Mouse (Mus musculus) T-helper 2 cell (primary cell): Measurements from ENCODE around the gene Hs2st1.

Experiments used
- in situ Hi-C: fragments of 300-600 bp; cut with MboI, MseI; formaldehyde crosslinking; loops from one replicate; pipeline ENCODE4 v1.15.1; 2025; ENCODE audit warnings: high pct_unique_total_duplicates

The Hs2st1 gene

DNA sequence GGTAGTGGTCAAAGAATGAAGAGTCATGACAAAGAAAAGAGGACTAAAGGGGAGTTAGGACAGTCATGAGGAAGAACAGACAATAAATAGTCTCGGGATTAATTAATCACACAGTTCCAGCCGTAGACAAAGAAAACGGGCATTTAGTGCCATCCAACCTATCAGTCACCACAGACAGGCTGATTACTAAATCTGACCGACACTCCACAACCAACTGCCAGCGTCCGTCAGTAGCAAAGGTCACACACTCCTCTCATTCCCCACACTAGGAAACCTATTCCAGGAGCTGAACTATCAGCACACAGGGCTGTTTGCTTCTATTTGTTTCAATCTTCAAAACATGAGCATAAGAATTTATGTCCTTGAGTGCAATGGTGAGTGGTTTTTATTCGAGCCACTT, 16.0 kb downstream of the Hs2st1 start:
- in situ Hi-C loops = no loop called here

DNA sequence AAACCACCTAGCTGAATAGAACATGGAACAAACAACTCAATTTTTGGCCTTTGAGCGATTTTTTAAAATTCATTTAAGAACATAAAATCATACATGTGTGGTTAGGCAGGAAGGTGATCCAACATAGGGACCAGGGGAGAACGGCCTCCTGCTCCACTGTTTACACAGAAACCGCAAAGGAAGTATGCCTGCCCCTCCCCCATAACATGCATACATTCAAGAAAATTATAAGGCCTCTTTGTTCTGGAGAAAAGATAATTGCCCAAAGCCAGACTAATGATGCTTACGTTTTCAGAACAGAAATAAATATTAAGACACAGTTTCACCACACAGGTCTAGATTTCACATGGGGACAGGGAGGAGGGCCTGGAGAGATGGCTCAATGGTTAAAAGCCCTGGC, 18.6 kb downstream of the Hs2st1 start:
- in situ Hi-C loops = no loop called here

DNA sequence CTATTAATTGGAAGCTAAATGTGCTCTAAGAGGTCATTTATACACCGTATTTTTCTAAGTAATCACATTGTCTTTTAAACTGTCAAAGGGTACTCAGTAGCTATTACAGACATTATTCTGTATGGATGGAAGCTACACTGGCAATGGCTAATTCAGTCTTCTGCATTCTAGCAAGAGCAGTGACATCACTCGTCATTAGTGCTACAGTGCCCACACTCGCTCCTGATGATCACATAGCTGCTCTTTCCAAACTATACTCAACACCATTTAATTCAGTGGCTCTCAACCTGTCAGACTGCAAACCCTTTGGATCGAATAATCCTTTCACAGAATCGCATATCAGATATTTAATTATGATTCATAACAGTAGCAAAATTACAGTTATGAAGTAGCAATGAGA, 19.3 kb downstream of the Hs2st1 start:
- in situ Hi-C loops = no loop called here

DNA sequence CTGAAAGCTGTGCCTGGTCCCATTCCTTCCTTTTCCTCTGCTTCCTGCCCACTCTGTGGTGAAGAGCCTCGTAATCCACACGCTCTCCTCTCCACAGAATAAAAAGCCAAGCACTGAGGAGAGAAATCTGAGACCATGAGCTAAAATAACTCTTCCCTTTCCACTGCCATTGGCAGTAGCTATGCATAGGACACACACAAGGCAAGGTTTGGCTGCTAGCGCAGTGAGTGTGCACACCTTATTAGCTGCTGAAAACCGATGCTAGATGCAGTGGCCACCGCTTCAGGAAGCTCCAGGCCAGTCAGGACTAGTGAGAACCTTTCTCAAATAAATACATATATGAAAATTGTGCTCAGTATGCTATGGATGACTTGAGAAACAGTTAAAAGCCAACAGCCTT, 19.9 kb downstream of the Hs2st1 start:
- in situ Hi-C loops = no loop called here

DNA sequence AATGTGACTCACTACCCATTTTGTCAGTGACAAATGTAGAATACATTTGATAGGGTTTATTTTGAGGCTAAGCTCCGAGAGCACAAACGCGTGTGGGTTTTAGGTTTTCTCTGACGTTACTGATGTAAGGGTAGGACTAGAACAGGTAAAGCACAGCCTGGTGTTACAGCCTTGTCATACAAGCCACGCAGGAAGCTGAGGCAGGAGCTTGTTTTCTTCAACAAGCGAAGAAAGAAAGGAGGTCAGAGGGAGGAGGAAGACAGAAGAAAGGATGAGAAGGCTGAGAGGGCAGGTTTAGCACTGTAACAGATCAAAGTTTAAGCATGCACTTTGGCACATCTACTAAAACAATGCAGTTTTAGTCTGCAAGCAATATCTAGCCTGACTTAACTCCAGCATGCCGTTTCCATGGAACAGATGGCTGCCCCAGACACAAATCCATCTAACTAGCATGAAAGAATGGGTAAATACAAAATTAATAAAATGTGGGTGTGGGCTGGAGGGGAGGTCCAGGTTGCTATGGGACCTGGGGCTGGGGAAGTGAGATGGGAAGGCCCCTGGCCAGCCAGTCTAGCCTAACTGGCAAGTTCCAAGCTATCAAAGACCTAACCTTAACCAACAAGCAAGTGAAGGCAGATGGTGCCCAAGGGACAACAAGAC, 21.7 kb downstream of the Hs2st1 start:
- in situ Hi-C loops = no loop called here

DNA sequence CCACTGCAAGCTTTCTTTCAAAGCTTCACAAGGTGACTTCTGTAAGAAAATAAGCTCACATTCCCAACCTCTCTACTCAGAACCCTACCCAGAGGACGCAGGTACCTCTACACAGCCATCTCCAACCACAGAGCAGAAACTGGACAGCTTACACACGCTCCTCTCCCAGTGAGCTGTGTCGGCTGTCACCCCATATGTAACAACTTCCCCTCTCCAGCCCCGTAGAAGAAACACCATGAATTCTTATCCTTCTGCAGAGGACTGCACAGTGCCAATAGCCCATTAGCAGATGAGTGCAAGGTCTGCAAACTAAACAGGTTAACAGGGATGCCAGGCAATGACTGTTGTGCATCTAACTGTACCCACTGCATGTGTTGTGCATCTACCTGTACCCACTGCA, 23.5 kb downstream of the Hs2st1 start:
- in situ Hi-C loops = no loop called here

DNA sequence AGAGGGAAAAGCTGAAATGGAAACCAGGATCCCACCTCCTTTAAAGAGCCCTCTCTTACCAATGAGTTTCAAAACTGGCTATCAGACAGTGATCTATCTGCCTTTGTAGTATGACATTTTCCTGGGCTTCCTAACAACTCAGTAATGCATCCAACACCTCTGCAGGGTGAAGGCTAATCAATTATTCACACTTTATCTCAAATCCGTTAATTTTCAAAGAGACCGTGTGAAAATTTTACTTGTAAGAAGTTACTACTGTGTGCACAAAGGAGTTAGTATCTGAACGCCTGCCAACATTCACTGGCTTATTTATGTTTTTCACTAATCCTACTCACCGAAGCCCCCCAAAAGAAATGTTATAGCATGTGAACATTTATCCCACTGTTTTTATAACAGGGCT, 24.1 kb downstream of the Hs2st1 start:
- in situ Hi-C loops = no loop called here

DNA sequence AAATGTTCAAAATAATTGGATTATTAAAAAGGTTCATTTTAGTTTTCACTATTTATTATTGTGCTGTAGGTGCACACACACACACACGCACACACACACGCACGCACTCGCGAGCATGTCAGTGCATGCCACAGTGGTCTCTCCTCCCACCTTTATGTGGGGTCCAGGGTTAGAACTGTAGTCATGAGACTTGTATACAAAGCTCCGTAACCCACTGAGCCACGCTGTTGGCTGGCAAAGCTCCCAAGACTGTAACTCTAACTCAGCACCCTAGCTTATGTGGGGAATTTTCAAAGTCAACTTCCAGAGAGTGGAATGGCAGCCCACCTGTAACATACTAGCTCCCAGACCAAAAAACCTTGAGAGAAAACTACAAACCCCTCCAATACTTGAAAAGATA, 24.8 kb downstream of the Hs2st1 start:
- in situ Hi-C loops = no loop called here

DNA sequence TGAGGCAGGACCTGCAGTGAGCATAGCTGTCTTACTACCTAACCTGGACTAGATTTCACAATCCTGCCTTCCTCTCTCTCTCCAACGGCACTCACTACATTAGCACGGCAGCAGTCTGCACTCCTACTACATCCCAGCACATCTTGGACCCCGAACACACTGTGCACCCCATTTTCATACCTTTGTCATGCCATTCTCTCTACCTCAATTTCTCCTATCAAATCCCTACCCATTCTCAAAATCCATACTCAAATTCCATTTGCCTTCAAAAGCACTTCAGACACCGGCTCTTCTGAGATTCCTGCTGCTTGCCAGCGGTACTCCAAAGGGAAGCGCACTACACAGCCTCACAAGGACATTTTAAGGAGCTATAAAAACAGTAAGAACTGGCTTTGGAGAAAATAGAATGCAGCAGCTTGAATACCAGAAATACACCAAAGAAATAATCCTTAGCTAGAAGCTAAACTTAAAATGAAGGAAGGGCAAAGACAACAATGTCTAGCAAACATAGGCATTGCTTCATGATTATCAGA, 28.0 kb downstream of the Hs2st1 start:
- in situ Hi-C loops = no loop called here

DNA sequence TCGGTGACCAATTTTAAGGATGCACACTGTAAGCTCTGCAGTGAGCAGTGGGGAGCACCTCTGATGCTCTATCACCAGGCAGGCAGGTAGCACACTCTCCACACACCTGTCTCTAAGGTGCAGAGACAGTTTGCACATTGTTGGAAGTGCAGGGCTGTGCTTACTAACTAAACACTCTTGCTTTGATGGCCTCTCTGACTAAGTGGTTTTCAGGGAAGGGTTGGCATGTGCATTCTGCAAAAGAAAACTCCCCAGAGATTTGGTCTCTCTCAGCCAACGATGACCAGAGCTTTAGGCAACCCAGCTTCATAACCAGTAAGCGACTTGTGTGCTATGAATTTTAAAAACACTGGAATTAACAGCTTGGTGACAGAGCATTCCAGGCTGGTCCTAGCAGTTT, 29.2 kb downstream of the Hs2st1 start:
- in situ Hi-C loops = no loop called here

DNA sequence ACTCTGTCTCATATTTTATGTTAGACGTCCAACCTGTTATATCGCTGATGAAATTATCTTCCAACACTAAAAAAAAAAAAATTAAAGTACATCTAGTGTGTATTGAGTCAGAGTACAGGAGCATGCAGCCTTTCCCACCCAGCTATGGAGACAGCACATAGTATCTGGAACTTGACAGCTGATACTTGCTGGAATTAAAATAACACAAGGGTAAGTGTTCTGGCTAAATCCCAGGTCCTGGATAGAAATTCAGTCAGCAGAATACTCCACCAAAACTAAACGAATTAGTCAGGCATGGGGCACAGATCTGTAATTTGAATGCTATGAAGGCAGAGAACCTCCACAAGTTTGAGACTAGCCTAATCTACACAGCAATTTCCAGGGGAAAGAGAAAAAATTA, 30.9 kb downstream of the Hs2st1 start:
- in situ Hi-C loops = no loop called here

DNA sequence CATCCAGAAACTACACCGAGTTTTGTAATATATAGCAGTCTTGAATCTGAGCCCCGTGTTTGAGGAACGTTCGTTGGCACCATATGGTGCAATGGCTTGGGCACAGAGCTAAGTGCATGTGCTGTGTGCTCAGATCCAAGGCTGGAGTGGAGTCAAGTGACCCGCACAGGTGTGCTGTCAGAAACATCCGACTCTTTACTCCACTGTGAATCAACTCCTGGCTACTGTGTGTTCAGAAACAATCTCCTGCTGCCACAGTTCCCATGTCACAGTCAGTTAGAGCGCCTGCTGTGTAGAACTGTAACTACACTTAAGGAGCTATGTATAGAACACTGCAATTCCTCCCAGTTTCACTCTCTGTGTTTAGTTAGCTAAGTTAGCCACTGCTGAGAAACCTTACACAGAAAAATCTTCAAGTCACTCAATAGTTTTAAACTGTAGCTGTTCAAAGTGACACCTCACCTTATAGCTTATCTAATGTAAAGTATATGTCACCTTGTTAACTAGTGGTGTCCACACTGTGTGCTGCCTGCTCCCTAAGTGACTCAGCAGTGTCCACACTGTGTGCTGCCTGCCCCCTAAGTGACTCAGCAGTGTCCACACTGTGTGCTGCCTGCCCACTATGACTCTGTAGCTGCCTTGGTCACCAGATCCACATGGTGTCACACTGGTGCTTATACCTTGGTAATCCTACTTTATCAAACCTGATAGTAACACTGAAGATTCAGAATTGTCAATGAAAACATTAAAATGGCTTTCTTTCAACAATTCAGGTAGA, 32.7 kb downstream of the Hs2st1 start:
- in situ Hi-C loops = no loop called here

DNA sequence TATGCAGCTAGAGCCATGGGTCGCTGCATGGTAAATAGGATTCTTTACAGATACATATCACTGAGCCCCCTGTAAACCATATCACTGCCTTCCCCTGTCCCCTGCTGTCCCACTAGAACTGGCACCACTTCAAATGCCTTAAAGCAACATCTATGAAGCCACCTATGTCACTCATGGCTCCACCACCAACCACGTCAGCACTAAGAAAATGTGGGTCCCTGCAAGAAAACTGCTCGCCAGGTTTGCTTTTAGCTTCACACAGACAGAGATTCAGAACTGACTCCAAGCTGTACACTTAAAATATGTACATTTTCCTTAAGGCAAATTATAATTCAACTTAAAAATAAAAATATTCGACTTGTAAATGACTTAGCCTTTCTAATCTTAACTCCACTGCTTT, 34.9 kb downstream of the Hs2st1 start:
- in situ Hi-C loops = no loop called here

DNA sequence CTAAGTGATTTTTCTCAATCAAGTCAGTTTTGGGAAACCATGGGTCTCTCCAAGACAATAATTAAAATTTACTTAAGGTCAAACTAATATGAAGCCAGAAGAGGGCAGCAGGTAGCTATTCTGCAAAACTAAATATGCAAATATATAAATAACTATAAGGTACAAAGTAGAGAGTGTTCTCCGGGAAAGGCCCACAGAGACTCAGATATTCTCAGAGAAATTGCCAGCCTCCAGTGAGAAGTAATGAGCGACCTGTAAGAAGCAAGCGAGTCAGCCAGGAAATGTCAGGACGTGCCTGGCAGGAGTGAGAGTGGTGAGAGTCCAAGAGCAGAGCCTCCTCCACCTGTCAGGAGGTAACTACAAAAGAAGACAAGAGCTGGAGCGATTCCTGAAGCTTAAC, 39.0 kb downstream of the Hs2st1 start:
- in situ Hi-C loops = no loop called here

DNA sequence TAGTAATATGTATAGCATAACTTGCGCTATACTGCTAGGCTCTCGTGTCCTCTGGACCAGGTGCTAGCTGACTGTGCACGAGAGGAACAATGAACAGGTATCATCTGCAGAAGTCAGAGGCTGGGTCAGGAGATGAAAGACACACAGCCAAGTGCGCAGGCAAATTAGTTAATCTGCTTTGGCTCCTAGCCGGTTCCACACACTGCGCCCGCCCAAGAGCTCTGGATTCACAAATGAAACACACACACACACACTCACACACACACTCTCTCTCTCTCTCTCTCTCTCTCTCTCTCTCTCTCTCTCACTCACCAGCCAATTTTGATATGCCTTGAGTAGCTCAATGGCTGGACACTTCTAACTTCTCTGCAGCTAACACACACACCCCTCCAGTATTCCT, 42.1 kb downstream of the Hs2st1 start:
- in situ Hi-C loops = no loop called here

DNA sequence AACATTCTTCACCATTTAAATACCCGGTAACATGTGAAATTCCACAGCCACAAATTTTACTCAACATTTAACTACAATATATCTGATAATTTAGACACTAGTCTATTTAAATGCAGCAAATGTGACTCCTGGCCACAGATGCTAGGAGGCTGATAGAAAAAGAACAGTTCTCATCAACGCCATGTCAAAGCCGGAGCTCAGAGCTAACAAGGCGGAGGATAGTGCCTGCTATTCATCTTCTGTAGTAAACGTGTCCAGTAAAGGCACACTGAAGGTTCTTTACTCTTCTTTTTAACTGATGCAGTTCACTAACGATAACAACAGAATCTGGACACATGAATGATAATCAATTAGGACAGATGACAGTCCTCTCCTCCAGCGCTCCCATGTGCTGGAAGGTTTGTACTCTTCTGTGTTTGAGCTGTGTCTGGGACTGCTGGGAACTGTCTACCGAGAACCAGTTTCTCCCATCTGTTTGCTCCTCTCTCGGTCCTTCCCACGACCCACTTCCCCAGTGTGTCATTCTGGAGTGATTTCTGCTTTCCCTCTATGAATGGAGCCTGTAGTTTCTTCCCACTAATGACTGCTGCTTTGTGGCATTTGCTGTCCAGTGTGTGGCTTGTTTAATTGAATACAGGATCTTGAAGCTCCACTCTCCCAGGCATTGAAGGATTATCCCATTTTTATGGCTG, 50.3 kb downstream of the Hs2st1 start:
- in situ Hi-C loops = no loop called here

DNA sequence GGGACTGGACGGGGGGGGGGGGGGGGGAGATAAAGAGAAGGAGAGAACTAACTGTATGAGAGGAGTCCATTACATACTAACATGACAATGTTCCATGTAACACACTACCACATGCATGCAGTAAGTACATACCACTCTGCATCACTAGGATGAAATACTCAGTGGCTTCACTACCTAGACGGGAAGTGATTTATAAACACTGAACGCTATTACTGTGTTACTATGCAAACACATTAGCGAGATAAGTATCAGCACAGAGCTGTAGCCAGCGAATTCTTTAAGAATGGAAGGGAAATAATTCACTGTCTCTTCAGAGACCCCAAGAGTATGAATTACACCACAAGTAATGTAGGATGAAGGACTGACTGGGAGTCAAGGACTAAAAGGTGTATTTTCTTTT, 51.1 kb downstream of the Hs2st1 start:
- in situ Hi-C loops = no loop called here

DNA sequence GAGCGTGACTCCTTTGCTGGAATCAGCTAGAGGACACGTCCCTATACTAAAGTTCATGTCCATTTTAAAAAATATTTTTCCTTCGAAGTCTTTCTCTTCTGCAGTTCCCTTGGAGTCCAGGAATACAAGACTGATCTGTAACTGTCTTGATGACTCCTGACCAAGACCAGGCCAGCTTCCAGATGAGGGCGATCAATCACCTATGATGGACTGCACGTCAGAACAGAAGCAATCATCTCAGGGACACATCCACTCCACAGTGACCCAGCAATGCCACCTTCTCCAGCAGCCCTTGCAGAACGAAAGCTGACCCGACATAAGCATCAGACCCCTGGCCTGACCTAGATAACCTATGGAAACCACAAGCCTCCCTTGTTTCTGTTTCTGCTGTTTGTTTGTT, 54.7 kb downstream of the Hs2st1 start:
- in situ Hi-C loops = no loop called here

DNA sequence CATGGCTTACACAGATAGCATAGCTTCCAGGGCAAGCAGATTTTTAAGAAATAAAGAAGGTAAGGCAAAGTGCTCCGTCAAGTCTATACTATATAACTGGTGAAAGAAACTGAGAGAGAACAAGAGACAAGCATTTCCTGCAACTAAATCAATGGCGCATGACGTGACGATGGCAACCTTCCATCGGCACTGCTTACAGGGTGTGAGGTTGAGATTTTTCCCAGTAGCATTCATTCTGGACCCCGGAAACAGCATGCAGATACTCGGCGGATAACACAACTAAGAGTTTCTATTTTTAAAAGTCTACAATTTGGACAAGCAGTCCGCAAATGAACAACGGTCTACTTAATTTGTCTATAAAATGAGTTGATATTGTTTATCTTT, 55.9 kb downstream of the Hs2st1 start:
- in situ Hi-C loops = no loop called here

DNA sequence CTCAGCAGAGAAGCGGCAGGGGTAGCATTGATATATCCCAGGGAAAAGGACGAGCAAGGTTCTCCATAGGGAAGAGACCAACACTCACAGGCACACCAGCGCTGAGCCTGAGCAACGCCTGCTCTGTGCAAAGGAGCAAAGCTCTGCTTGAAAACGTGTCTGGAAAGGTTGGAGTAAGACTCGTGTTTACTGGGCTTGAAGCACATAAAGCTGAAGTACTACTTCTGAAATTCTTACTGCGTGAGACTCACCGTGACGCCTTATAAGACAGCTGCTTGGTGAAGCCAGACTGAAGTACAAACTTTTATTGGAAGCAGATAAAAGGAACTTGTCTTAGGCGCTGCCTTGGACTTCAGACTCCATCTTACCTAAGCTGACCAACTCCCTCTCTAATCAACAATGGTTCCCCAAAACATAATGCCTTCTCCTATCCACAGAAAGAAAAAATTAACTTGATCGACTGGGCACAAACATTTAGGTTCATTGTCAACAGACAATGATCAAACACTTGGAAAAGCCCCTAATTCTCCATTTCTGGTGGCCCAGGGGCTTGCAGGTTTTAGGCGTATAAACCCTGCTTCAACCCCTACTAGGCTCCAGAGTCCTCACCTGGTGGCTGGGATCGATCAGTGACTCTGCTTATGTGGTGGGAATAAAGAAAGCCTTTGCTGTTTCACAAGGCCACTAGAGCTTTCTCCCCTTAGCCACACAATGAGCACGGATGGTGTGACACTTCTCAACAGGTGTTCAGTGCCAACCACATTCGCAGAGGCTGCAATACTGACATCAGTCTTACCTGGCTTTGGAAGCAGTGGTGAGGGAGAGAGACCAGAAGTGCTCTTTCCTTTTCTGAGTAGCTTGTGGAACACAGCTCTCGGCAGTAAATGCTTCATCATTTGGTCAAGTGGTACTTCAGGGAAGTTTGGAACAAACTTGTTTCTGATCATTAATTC, 56.5 kb downstream of the Hs2st1 start:
- in situ Hi-C loops = no loop called here

DNA sequence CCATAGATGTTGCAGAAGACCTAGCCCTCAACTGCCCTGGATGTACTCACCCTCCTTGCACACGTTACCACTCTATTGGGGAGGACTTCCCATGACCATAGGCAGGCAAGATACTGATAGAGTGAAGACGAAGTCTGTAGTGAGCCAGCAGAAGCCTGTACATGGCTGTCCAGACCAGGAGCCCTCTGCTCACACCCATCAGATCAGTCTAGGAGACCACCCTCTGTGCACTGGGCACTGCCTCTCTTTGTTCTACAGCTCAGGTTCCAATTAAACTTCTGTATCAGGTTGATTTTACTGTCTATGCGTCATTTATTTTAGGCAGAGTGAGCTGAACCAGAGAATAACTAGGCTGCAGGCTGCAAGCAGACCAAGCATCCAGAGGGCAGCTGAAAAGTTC, 59.3 kb downstream of the Hs2st1 start:
- in situ Hi-C loops = no loop called here

DNA sequence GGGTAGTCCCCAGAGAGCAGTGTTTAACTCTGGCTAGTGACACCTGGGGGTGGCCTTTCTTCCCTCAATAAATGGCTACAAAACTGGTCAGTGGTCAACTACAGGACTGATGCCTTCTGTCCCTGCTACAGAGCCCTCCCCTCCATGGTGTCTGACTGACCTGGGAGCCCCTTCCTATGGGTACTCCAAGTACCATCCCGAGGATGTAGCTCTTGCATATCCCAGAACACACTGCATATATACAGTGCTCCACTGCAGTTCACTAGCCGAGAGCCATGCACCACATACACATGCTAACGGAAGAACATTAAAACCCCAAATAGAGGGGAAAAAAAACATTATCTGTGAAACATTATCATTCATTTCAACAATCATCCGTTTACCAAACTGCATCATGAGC, 61.6 kb downstream of the Hs2st1 start:
- in situ Hi-C loops = no loop called here
